Mouse (Mus musculus): ENCODE measurements around the gene Cdk2. TPM values are rescaled to one million over a fixed set of nuclear protein-coding genes. Genes with fewer than 3 reads are reported as not detected.
"Not testable (repeated sequence)": the region's sequence is repeated elsewhere in the genome, so short reads cannot be mapped to it uniquely, and the experiment has no call there.

Cdk2 gene
- 10 to 100 TPM; 19.7 to 23.2 TPM for polyA plus RNA-seq (2017; shearing (Covaris generic))

DNA sequence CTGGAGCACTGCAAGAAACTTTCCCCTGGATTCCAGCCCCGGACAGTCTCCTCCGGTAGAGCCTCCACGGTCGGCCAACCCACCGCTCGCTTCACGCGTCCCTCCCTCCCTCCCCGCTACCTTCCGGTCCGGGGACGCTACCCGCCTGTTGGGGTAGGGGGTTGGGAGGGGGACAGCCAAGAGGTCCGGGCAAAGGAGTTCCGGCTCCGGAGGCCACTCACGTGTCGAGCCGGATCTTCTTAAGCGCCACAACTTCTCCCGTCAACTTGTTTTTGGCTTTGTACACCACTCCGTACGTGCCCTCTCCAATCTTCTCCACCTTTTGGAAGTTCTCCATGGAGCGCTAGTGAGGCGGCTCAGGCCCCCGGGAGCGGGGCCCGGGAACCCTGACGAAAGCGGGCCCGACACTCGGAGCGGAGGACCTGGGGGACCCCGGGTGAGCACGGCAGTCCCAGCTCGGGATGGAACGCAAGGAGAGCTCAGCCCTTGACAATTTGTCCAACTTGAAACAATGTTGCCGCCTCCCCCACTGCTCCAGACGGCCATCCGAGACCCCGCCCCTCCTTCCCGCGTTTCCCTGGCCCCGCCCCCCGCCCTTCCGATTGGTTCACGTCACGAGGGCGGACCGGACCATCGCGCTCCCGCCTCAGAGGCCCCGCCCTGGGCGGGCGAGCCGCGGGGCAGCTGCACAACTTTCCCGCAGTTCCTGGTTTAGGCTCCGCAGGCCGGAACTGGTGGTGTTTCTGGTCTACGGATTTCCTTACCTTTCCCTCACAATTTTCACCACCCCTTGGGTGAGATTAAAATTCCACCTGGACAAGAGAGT, at the start of gene Cdk2:
Cdk2 (minus strand) TSS at position 541 of the 826 bp plus-strand sequence.
- ATAC-seq = peak; percentile 91

DNA sequence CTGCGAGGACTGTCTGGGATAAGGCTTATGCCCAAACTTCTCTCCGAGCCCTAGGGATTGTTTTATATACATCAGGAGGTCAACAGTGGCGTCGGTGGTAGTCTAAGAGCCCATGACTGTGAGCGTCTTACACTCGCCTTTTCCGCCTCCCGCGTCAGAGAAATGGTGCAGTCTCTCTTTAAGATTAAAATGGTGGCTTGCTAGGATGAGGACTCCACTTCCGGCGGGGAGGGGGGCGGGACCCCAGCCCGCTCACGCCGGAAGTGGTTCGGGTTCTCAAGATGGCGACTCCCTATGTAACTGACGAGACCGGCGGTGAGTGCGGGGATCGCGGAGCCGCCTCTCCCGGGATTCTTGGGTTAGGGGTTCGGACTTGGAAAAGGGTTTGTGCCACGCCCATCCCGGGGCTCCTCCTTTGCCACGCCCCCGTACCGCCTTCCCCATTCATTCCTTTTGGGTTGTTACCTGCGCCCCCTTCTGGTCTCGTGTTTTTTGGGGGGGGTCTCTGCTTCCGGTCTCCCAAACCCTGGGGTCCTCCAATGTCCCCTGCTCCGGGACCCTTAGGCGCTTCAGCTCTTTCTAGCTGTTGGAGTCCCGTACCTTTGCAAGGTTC, 43.5 kb upstream of the Cdk2 start:
- peak; percentile 53 for ATAC-seq

DNA sequence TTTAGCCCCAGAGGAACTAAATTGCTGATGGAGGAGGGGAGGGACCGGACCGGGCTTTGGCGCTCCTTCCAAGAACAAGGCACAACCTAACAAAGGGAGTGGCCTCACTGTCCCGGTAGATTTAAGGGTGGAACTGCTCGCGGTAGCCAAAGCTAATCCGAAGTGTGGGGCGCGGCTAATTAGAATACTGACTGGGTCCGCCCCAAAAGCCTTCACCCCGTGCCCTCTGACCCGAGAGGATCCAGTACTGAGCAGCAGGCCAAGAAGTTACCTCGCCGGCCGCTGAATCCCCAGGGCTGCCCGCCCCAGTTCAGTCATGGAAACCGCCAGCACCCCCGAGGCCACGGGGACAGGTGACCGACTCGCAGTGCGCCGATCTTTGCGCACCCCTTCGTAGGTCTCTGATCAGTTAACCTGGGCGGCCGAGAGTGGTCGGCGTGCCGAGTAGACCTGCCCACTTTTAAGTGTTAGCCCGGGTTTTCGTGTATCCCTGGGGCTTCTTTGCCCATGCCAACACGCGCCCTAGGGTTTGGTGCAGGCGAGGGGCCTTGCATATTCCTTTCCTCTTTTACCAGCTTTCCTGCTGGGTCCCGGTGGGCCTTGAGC, 42.9 kb upstream of the Cdk2 start, which contains the start of gene Pym1:
Pym1 (plus strand) TSS at position 244 of the 606 bp plus-strand sequence.
- ATAC-seq = peak; percentile 27

DNA sequence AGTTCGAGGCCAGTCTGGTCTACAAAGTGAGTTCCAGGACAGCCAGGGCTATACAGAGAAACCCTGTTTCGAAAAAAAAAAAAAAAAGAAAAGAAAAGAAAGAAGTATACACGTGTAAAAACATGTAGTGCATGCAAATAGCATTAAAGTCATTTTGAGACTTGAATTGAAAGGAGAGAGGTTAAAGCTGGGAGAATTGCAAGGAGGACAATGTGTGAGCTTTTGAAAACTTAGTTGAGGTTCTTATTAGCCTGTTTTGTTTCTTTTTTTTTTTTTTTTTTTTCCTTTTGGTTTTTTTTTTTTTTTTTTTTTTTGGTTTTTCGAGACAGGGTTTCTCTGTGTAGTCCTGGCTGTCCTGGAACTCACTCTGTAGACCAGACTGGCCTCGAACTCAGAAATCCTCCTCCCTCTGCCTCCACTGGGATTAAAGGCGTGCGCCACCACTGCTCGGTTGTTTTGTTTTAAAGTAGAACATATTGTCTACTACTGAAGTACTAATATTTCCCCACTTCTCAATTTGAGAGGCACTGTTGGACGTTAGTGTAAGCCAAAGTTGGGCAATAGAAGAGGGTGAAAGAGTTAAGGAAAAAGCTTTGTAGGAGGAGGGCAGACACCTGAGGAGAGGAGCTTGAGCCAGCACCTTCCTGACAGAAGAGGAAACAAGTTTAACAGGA, 42.3 kb upstream of the Cdk2 start:
- ATAC-seq = no peak

DNA sequence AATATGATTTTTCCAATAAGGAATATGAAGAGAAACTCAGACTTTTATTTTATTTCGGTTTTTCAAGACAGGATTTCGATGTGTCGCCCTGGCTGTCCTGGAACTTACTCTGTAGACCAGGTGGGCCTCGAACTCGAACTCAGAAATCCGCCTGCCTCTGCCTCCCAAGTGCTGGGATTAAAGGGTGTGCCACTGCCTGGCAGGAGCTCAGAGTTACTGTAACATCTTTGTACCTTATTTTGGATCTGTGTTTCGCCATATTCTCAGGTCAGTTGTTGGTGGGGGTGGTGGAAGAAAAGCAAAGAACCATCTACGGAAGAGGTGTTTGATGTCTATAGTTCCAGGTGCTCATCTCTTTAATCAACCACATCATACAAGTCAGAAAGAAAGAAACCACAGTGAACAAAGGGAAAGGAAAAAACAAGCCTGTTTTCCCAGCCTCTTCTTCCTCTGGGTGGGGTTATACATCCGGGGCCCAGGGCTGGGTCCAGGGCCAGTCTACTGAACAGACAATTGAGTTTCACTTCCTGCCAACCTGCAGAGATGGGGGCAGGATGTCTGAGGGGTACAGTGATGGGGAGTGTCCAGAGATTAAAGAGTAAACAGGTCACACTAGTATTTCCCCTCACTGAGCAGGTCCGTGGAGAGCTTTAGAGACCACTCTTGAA, 41.2 kb upstream of the Cdk2 start:
- peak; percentile 64 for ATAC-seq

DNA sequence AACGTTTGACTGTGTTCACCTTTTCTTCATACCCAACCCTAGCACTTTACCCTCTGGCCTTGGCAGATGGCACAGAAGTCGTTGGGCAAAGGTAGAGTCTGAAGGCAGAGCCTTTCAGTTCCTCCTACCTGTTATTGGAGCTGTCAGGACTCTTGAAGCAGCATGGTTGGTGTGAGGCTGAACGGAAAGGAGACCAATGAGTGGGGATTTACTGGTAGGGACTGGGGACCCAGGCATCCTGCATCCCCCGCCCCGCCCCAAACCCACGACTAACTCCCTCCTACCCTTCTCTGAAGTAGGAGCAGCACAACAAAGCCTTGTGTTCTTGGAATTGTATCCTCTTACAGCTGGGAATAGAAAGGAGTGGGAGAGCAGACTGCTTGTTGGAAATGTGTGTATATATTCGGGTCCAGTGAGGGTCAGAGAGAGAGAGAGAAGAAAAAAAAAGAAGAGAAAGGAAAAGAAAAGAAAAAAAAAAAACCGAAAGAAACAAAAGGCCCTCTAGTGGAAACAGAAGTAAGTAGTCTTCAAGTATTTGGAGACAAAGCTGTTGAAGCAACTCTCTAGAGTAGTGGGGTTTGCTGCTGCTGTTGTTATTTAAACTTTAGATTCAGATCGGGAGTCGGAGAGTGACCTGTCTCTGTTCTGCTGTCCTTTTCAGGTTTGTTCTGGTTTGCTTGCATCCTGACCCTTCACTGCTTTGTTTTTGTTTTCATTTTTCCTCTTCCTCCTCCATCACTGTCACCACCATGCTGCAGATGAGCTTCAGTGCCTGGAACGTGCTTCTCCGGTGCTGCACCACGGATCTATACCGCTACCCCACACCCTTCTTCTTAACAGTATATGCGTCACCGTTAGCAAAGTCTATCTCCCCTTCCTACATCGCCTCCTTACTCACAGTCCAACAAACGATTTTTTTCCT, 40.1 kb upstream of the Cdk2 start, which contains the start of gene Dgka:
Dgka (minus strand) TSS at position 176 of the 922 bp plus-strand sequence.
- peak; percentile 26 for ATAC-seq

DNA sequence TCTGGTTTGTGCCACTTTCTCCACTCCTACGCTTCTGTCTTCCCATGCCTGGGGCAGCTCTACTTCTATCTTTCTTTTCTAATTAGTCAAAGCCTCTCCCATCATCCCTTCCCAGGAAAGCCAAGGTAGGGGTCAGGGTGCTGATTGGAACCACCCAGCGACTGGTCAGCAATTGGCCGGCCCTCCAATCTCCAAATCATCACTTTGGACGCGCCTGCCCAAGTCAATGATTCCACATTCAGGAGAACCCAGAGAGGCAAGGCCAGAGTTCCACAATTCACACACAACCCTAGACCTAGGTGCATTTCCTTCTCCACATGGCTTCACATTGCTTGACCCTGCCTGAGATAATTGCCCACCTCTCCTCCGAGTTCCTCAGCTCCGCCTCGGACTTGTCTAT, 39.4 kb upstream of the Cdk2 start:
- ATAC-seq = no peak

DNA sequence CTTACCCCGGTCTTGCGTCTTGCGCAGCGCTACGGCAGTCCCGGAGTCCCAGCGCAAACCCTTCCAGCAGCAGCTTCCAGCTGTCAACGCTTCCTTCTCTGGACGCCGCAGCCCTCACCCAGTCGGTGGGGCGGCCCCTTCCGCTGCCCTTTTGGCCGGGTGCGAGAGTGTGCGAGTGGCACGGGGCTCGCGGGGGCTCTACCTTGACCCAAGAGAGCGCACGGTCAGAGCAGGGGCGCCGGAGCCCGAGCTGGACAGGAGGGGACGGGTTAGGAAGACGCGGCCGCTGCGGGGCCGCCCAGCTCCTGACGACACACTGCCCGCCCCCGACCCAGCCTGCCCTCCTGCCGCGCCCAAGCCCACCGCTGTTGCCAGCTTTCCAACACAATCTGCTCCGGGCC, 39.0 kb upstream of the Cdk2 start:
- no peak for ATAC-seq

DNA sequence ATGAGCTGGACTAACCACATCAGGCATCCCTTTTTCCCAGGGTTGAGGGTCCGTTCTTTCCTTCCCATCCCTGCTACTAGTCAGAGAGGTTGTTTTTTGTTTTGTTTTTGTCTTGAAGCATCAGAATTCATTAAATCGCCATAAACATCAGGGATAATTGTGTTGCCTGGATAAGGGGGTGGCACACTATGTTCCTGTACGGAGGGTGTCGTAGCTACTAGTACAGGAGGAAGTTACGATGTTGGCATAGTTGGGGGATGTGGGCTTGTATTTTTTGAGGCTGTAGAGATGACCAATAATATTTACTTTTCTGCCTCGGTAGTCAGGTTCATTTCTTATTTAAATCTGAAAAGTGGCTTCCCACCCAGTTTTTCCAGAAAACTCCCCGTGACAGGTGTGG, 38.4 kb upstream of the Cdk2 start:
- ATAC-seq = no peak

DNA sequence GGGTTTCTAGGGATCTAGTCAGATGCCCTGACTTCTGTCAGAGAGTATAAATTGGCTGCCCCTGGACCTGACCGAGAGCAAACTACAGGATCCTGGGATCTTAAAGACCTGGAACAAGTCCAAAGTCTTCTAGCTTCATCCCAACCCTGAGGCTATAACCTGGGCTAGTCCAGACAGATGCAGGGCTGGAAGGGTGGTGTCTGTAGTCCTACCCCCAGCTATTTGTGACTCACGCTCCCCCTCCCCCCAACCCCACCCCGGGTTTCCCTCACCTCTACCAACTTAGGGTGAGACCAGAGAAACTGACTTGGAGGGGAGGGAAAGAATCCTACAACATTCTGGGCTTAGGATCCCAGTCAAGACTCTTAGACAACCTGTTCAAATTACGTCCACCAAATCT, 37.8 kb upstream of the Cdk2 start:
- ATAC-seq = no peak

DNA sequence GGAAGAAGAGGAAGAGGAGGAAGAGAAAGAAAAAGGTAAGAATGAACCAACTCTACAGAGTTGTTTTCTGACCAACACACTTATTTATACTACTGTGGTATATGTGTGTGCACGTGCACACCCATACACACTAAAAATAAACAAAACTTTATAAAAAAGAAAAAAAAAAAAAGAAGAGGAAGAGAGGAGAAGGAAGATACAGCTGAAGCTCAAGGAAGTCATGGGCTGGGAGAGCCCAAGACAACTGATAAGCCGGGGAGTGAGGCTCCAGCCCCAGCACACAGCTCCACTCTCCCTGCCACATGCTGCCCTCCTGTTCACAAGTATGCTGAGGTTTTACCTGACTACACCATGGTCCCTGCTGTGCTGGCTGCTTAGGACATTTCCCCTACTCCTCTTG, 35.5 kb upstream of the Cdk2 start:
- ATAC-seq = no peak

DNA sequence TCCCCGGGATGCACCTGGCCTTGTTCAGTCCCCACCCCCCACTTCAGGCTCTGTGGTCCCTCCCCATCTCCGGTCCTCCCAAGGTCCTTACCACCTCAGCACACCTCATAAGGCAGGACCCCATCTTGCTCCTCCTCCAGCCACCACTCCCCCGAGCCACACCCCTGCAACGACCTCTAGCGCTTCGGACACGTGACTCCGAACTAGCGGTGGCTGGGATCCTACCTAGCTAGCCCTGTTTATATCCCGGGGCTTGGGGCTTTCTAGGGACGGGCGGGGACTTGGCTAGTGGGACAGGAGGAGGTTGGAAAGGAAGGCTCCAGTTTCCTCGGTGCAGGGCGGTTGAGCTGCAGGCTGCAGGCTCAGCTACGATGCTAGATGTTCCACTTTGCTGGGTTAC, 32.6 kb upstream of the Cdk2 start:
- no peak for ATAC-seq

DNA sequence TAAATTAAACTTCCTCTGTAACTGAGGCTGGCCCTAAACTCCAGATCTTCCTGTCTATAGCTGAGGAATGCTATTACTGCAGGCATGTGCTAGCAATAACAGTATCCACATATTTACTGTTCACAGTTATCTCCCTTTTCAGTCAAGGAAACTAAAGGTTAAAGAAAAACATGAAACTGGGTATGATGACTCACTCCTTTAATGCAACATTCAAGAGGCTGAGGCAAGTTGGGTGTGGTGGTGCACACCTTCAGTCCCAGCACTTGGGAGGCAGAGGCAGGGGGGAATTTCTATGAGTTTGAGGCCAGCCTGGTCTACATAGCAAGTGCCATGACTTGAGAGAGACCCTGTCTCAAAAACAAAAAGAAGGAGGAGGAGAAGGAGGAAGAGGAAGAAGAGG, 27.2 kb upstream of the Cdk2 start:
- ATAC-seq = no peak

DNA sequence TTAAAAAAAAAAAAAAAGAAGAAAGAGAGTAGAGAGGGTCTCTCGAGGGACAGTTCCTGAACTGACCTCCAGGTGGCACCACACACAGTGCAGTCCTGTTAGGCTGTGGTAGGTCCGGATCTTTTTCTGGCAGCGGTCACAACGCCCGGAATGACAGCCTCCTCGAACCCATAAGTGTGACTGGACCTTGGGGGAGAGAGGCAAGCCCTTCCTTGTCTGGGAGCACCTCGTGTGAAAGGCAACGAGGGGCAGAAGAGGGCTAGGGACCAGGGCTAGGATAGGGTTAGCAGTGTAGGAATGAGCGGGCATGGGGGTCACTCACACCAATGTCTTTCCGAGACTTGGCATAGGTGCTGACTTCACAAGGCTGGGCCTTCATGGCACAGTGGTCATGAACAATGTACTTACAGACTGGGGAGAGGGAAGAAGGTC, 26.2 kb upstream of the Cdk2 start:
- ATAC-seq = peak; percentile 51

DNA sequence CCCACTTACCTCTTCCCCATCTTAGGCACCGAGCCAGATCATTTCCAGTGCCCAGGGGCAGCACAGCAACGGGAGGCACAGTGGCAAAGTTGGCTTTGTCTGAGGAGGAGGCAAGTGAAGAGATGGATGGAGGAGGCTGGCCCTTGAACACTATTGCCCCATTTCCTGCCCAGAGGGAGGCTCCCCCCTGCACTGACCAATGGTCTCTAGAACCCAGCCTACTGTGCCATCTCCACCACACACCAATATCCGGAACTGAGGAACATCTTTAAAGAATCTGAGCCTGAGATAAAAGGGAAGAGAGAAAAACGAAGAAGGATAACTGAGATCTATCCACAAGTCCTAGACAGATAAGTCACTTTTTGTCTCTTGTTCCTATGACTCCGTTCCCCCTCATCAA, 23.2 kb upstream of the Cdk2 start:
- no peak for ATAC-seq

DNA sequence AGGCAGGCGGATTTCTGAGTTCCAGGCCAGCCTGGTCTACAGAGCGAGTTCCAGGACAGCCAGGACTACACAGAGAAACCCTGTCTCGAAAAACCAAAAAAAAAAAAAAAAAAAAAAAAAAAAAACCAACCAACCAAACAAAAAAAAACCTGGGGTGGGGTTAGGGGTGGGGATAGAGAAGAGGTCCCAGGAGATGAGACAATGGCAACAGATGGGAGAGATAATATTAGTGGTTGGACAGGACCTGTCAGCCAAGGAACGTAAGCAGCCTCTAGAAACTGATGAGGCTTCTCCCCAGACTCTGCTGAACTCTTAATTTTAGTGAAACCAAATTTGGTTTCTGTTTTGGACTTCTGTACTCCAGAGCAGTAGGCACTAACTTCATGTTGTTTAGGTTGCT, 20.6 kb upstream of the Cdk2 start:
- peak; percentile 15 for ATAC-seq

DNA sequence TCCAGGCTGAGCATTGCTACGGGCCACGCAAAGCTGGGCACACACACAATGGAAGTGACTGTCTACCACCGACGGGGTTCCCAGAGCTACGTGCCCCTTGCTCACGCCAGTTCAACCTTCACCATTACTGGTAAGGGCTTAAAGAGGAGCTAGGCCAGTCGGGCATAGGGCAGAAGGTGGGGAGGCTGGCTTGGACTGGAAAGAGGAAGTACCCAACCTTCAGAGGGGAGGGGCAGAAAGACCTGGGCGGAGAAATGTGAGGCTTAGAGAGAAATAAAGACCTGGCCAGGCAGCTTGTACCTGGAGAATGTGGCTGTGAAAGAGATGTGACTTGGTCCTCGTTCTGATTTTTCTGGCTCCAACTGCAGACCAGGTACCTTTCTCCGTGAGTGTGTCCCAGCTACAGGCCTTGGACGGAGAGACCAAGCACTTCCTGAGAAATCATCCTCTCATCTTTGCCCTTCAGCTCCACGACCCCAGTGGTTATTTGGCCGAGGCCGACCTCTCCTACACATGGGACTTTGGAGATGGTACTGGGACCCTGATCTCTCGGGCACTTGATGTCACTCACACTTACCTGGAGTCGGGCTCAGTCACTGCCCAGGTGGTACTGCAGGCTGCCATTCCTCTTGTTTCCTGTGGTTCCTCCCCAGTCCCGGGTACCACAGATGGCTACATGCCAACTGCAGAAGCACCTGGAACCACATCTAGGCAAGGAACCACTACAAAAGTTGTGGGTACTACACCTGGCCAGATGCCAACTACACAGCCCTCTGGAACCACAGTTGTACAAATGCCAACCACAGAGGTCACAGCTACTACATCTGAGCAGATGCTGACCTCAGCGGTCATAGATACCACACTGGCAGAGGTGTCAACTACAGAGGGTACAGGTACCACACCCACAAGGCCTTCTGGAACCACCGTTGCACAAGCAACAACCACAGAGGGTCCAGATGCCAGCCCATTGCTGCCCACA, 11.0 kb upstream of the Cdk2 start:
- peak; percentile 76 for ATAC-seq

DNA sequence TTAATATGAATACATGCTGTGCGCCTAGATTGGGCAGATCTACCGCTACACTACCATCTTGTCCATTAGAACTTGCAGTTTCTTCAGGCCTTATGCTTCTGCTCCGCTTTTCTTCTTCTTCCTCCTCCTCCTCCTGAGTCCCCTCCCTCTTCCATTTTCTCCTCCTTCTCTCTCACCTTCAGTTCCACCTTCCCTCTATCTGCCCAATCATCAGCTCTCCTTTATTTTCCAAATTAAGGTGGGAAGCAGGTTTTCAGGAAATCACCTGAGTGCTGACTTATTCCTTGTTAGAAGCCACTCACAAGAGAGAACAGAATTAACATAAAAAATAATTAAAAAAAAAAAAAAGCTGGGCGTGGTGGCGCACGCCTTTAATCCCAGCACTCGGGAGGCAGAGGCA, 6.5 kb upstream of the Cdk2 start:
- not testable (repeated sequence) for ATAC-seq

DNA sequence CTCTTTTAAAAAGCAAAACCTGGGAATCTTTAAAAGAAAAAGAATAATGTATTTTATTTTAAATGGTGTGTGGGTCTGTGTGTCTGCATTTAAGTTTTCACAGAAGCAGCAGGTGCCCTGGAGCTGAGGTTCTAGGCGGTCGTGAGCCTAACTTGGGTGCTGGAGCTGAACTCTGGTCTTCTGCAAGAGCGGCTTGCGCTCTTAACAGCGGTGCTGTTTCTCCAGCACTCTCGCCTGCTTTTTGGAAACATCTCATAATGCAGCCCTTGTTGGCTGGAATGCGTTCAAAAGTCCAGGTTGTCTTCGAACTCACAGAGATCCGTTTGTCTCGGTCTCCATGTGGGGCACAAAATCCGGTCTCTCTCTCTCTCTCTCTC, 474 bp upstream of the Cdk2 start:
- ATAC-seq = peak; percentile 42

DNA sequence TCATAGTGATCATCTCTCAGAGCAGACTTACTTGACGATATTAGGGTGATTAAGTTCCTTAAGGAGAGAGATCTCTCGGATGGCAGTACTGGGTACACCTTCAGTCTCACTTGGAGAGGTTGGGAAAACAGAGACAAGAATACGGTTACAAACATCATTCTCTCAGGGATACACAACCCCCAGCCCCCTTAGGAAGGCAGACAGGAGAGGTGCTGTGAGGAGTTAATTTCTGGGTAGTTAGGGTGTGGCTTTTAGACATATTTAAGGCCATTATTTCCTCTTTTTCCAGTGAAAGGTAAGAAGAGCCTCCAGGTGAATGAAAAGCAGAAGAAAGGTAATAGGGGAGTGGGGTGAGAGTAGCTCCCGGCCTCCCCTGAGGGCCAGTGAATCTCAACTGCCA, 936 bp downstream of the Cdk2 start, which contains the start of gene Pmel:
Pmel (plus strand) TSS at position 301 of the 400 bp plus-strand sequence.
- ATAC-seq = no peak

All from CD4-positive, CD25-positive, alpha-beta regulatory T cell, adult 4 months (primary cell).